Mouse (Mus musculus) liver, postnatal 0 days (tissue): ENCODE data around the gene Ddt. TPM values are rescaled to one million over a fixed set of nuclear protein-coding genes. Genes with fewer than 3 reads are reported as not detected.
A peak's percentile ranks its signal among the peaks of the same experiment; 100 is the strongest.

Experiments used
- ATAC-seq: fragments of 200-750 bp; cut with Nextera tagmentation; 2 replicates; pipeline ENCODE4 v1.8.0; 2017; ENCODE audit warnings: mild to moderate bottlenecking, moderate library complexity
- DNase-seq: peaks from one replicate; pipeline ENCODE4 v3.0.0-alpha.2; 2016
- H3K27ac ChIP-seq: fragments of 300-500 bp; sonication (generic); 2 replicates; pipeline ENCODE4 v1.5.1; 2014; ENCODE audit warnings: antibody characterized with exemption, moderate library complexity, mild to moderate bottlenecking, low read depth
- H3K27me3 ChIP-seq: fragments of 300-500 bp; sonication (generic); 2 replicates; pipeline ENCODE4 v1.6.1; 2014; ENCODE audit warnings: low read length, control low read depth, mixed read lengths; ENCODE audit not compliant: insufficient read depth
- H3K36me3 ChIP-seq: fragments of 300-500 bp; sonication (generic); replicated peaks from 2 replicates; pipeline ENCODE4 v1.6.1; 2014; ENCODE audit warnings: mild to moderate bottlenecking, control low read depth, low read length, moderate library complexity, mixed read lengths; ENCODE audit not compliant: insufficient read depth
- H3K4me1 ChIP-seq: fragments of 300-500 bp; sonication (generic); 2 replicates; pipeline ENCODE4 v1.6.1; 2014; ENCODE audit warnings: antibody characterized with exemption, mild to moderate bottlenecking, control low read depth; ENCODE audit not compliant: insufficient read depth
- H3K4me2 ChIP-seq: fragments of 300-500 bp; sonication (generic); 2 replicates; pipeline ENCODE4 v1.6.1; 2014; ENCODE audit warnings: low read depth, mild to moderate bottlenecking, low read length, moderate library complexity, mixed read lengths
- H3K4me3 ChIP-seq: fragments of 300-500 bp; sonication (generic); 2 replicates; pipeline ENCODE4 v1.5.1; 2014; ENCODE audit warnings: low read depth, low read length
- H3K9ac ChIP-seq: fragments of 300-500 bp; sonication (generic); replicated peaks from 2 replicates; pipeline ENCODE4 v1.6.1; 2014; ENCODE audit warnings: mild to moderate bottlenecking, moderate library complexity
- H3K9me3 ChIP-seq: fragments of 300-500 bp; sonication (generic); 2 replicates; pipeline ENCODE4 v1.6.1; 2016; ENCODE audit warnings: mild to moderate bottlenecking, control low read depth, low read length, mixed read lengths
- CTCF ChIP-seq: sonication (generic); IDR thresholded peaks from 2 replicates; pipeline ENCODE4 v1.5.1; 2016; ENCODE audit warnings: antibody characterized with exemption, low read depth
- EP300 ChIP-seq: IDR thresholded peaks from 2 replicates; pipeline ENCODE4 v1.6.1; 2016; ENCODE audit warnings: antibody characterized with exemption, low read depth, mild to moderate bottlenecking
- WGBS: fragments of 180-500 bp; shearing (Covaris S2); extraction: QIAGEN DNeasy Blood & Tissue Kit; methylation state at CpG from one replicate; pipeline ENCODE4 v1.1.7; 2014; ENCODE audit not compliant: insufficient replicate concordance; 5-methylcytosine and 5-hydroxymethylcytosine counted together
- polyA plus RNA-seq: library from polyadenylated mRNA; unstranded; fragments of >200 nt; fragmentation: Nextera tagmentation; extraction: Ambion mirVana; gene quantifications from 2 replicates; pipeline ENCODE4 v1.2.1, GENCODE M21; 2015

The Ddt gene
- polyA plus RNA-seq = 739 and 838 TPM in 2 replicates

GRCm38 (mm10) chr10:75772795-75773664 is at the start of gene Ddt:
Gene Ddt, minus strand, starts transcription at chr10:75773414.
- no peaks in the 10 kb centered on the region; the same call in 1 of the 2 replicates for H3K36me3 ChIP-seq
- H3K9ac ChIP-seq = peak within 1 kb of the TSS; percentile 71
- H3K9me3 ChIP-seq = no peaks in the 10 kb centered on the region
- ATAC-seq (peak; percentile 94), DNase-seq (peak; percentile 94)
- H3K4me1 ChIP-seq = peaks cover 9% of the 10 kb centered on the region
- no peaks in the 10 kb centered on the region for H3K27me3 ChIP-seq
- peak within 1 kb of the TSS; percentile 87 for H3K27ac ChIP-seq
- peak within 1 kb of the TSS; percentile 57 for H3K4me3 ChIP-seq
- peak within 1 kb of the TSS; percentile 83 for H3K4me2 ChIP-seq
- WGBS = under 1% methylated on average over 46 of the region's 47 CpGs
- TF ChIP-seq CTCF (peak; percentile 48), EP300 (peak; percentile 50)

GRCm38 (mm10) chr10:75822443-75822842 is 49.2 kb upstream of the Ddt start, which contains the start of gene Gstt4:
Gene Gstt4, minus strand, starts transcription at chr10:75822543.
- Histone ChIP-seq H3K9me3 (no peaks in the 10 kb centered on the region), H3K4me1 (0 out of 2 replicates have a peak, but pooled peaks cover 3% of the 10 kb centered on the region), H3K27ac (no peak within 1 kb of the TSS), H3K4me2 (no peak within 1 kb of the TSS), H3K4me3 (no peak within 1 kb of the TSS), H3K36me3 (no peaks in the 10 kb centered on the region), H3K27me3 (no peaks in the 10 kb centered on the region), H3K9ac (no peak within 1 kb of the TSS)
- 80% methylated on average over 2 of the region's 2 CpGs for WGBS
- no peak for ATAC-seq
- TF ChIP-seq CTCF (no peak), EP300 (no peak)
- no peak for DNase-seq

- no peak overlapping the region for H3K4me2 ChIP-seq
- no peaks in the 10 kb centered on the region for H3K36me3 ChIP-seq
- H3K4me1 ChIP-seq = no peaks in the 10 kb centered on the region
- WGBS = 80% methylated on average over 5 of the region's 5 CpGs
- no peaks in the 10 kb centered on the region for H3K27me3 ChIP-seq
- H3K27ac ChIP-seq = no peak overlapping the region
- ATAC-seq (no peak), DNase-seq (no peak)
- H3K9ac ChIP-seq = no peak overlapping the region
- TF ChIP-seq CTCF (no peak), EP300 (no peak)
- no peaks in the 10 kb centered on the region for H3K9me3 ChIP-seq
- H3K4me3 ChIP-seq = no peak overlapping the region
Observed at GRCm38 (mm10) chr10:75819882-75820281, 46.7 kb upstream of the Ddt start.

- H3K4me2 ChIP-seq = no peak overlapping the region
- H3K9ac ChIP-seq = no peak overlapping the region
- H3K36me3 ChIP-seq = no peaks in the 10 kb centered on the region
- H3K4me3 ChIP-seq = no peak overlapping the region
- H3K27ac ChIP-seq = no peak overlapping the region
- 69% methylated on average over 10 of the region's 10 CpGs for WGBS
- ATAC-seq (no peak), DNase-seq (no peak)
- no peaks in the 10 kb centered on the region for H3K4me1 ChIP-seq
- TF ChIP-seq EP300 = no peak
- TF ChIP-seq CTCF = peak; percentile 44
- no peaks in the 10 kb centered on the region for H3K27me3 ChIP-seq
- H3K9me3 ChIP-seq = no peaks in the 10 kb centered on the region
Observed at GRCm38 (mm10) chr10:75818641-75819040, 45.4 kb upstream of the Ddt start.

- no peak overlapping the region for H3K4me3 ChIP-seq
- H3K27me3 ChIP-seq = no peaks in the 10 kb centered on the region
- no peak overlapping the region for H3K9ac ChIP-seq
- H3K4me2 ChIP-seq = no peak overlapping the region
- TF ChIP-seq CTCF (no peak), EP300 (no peak)
- ATAC-seq = no peak
- no peaks in the 10 kb centered on the region for H3K36me3 ChIP-seq
- no peak for DNase-seq
- no peaks in the 10 kb centered on the region for H3K4me1 ChIP-seq
- H3K27ac ChIP-seq = no peak overlapping the region
- 28% methylated on average over 2 of the region's 2 CpGs for whole genome bisulfite sequencing
- no peaks in the 10 kb centered on the region for H3K9me3 ChIP-seq
Observed at GRCm38 (mm10) chr10:75804217-75804616, 31.0 kb upstream of the Ddt start.

GRCm38 (mm10) chr10:75798176-75798696 is 25.0 kb upstream of the Ddt start, which contains the start of gene Gstt1:
Gene Gstt1, minus strand, starts transcription at chr10:75798584.
- H3K27me3 ChIP-seq = no peaks in the 10 kb centered on the region
- no peaks in the 10 kb centered on the region for H3K9me3 ChIP-seq
- H3K36me3 ChIP-seq = no peaks in the 10 kb centered on the region
- H3K4me3 ChIP-seq = peak within 1 kb of the TSS; percentile 44
- H3K27ac ChIP-seq = peak within 1 kb of the TSS; percentile 55
- no peak for TF ChIP-seq EP300
- TF ChIP-seq CTCF = no peak
- WGBS = 4% methylated on average over 18 of the region's 18 CpGs
- peak; percentile 71 for DNase-seq
- peaks cover 13% of the 10 kb centered on the region for H3K4me1 ChIP-seq
- ATAC-seq = peak; percentile 36; the same call in 1 of the 2 replicates
- peak within 1 kb of the TSS; percentile 78 for H3K4me2 ChIP-seq
- H3K9ac ChIP-seq = peak within 1 kb of the TSS; percentile 62
